Mouse (Mus musculus) kidney, adult 8-10 months (tissue): ENCODE results near the gene Zfp398.

Experiments
- DNase-seq, 2 experiments: peaks; one replicate each; pipeline ENCODE4 v3.0.0; 2022

Gene Zfp398

DNA sequence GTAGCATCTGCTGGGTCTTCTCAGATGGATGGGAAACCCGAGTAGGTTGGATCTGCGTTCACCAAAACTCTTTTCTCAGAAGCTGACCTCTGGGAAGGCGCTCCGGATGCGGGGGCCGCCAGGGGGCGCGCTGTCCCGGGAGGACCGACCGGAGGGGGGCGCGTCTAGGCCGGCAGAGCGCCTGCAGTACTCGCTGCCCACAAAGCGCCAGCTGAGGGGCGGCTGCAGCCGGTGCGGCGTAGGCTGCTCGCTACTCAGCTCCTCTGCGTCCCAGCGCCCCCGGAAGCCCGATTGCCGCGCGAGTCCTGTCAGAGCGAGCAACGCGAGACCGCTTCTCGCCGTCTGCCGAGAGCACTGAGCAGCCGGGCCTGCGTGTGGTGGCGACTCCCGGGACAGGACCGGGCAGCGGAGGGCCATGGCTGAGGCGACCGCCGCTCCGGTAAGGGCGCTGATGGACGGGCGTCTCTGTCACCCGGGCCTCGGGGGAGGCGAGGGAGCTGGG lies at the start of gene Zfp398:
Gene Zfp398, plus strand, starts transcription at position 180 of the 502 bp plus-strand sequence.
- DNase-seq: peak; percentile 93 to 94

DNA sequence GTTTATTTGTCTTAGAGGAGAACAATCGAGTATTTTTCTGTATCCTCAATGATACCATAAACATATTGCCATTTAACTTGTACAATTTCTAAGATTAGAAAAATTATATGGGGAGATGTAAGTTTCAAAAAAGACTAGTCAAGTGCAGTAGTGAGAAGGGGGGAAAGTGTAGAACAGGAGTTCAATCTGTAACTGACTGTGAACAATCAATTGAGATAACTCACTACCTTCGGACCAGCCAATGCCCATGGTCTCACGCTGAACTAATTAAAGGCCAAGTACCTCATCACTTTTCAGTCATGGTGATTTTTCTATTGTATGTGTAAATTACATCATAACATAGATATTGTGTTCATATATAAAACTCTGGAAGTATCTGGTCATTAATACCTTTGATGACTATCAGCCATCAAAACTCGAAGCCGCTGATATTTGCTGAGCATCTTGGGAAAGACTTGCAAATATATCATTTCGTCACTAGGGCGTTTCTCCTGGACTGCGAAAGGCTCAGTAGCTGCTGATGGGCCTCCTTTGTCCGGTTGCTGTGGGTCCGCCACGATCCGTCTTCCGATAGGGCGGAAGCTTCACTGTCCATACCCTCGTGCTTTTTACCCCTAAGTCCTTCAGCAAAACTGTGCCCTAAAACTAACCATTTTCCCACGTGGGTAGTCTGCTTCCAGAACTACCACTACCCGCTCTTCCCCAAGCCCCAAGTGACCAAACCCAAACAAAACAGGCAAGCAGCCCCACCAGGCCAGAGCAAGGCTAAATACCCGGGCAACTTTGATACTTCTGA lies 47.3 kb upstream of the Zfp398 start:
- peak; percentile 84 to 88 for DNase-seq

DNA sequence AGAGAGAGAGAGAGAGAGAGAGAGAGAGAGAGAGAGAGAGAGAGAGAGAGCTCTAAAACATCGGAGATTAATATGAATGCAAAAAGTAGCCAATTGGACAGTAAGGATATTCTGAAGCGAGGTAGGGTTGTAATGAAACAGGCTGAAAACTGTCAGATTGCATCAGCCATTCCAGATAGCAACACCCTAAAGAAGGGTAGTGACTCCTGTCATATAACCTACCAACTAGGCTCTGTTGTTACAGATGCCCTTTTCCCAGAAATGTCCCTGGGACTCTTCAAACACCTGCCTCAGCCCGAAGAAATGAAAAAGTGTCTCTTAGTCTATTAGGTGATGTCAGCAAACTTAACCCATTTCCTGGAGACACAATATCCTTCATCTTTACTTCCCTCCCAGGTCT lies 46.6 kb upstream of the Zfp398 start:
- no peak for DNase-seq

DNA sequence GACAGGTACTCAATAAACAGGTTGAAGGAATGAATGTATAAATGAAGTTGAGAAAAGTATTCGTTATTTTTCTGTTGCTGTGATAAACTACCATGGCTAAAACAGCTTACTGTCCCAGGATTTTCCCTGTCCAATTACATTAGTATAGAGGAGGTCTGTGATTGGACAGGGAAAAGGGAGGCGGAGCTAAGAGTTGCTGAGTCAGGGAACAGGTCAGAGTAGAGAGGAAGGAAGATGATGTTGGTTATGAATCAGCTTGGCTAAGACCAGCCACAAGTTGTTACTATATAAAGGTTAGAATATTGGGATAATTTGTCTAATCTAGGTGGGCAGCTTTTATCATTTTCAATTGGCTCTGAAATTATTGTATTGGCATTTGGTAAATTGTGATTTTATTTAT lies 44.7 kb upstream of the Zfp398 start:
- DNase-seq: peak in 1 of 2 experiments; percentile 44

DNA sequence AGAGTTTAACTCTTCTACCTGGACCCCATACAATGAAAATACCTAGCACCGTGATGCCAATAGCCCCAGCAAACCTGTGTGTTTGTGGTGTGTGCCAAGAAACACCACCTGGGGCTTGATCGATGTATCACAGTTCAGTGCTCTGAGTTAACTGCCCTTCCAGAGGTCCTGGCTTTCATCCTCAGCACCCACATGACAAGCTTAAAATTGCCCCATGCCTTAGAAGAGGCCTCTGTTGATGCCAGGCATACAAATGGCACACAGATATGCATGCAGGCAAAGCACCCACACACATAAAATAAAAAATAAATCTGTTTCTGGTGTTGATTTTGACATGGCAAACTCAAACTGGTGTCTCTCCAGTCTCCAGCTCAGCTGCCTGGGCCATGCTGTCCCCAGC lies 42.9 kb upstream of the Zfp398 start:
- DNase-seq: no peak

DNA sequence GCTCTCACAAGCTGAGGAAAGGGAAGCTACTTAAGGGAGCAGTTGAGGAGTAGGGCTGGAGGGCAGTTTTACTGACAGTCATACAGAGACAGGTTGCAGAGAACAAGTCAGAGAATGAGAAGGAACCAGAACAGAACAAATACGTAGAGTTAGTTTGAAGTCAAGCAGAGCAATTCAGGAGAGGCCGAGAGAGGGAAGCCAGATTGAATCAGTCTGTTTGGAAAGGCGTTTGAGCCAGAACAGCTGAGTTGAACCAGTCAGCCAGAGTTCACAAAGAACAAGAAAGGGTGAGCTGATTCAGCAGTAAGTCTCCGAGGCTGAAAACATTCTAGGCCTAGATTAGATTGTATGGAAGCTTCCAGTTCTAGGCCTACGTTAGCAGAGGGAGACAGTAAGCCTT lies 42.2 kb upstream of the Zfp398 start:
- DNase-seq: no peak

DNA sequence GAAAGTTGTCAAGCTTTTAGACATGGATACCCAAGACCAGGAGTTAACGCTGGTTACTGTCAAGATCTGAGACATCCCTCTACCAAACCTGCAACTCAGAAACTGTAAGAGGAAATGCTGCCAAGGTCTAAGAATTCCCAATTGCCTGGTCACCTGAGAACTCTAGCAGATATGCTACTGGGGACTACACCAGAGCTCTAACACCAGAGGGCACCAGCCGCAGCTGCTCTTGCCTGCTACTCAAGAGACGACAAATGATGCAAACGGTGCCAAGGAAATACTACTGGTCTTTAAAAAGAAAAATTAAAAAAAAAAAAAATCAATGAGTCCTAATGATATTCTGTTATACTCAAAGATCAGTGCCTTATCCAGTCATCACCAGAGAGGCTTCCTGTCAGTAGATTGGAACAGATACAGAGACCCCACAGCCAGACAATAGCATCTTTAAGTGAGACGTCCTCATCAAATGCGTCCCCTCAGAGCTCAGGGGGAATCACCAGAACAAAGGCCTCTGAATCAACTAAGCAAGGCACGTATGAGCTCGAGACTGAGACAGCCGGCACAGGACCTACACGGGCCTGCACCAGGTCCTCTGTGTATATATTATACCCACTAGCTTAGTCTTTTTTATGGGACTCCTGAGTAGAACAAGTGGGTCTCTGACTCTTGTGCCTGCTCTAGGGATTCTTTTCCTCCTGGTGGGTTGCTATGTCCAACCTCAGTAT lies 41.2 kb upstream of the Zfp398 start:
- DNase-seq: peak; percentile 40 to 55

DNA sequence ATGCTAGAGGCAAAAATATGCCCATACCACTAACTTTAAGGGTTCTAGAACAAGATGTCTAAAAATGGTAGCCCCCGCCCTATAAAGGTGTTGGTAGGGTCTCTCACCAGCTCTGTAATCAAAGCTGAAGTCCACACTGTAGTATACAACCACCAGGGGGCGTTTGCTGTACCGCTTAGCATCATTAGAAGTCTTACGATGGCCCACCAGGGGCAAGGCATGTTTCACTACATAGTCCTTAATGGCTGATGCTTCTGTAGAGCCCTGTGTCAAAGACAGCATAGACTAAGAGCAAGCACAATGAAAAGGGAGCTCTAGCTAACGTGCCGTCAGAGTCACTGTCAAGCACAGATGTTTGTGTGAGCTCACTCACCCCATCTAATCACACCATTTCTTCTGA lies 36.4 kb upstream of the Zfp398 start:
- DNase-seq: peak in 1 of 2 experiments; percentile 49

DNA sequence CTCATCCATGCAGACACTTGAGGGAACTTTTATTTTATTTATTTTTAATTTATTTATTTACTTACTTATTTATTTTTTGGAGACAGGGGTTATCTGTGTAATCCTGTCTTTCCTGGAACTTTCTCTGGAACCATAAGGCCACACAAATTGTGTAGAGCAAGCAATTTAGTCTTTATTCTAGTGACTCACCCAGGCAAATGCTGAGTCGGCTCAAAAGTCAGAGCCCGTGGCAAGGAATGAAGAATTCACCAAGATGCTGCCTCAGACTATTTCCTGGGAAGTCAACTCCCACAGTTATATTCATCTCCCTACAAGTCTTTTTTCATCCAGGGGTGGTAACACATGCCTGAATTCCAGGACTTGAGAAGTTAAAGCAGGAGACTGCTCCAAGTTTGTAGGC lies 29.9 kb upstream of the Zfp398 start:
- no peak for DNase-seq

DNA sequence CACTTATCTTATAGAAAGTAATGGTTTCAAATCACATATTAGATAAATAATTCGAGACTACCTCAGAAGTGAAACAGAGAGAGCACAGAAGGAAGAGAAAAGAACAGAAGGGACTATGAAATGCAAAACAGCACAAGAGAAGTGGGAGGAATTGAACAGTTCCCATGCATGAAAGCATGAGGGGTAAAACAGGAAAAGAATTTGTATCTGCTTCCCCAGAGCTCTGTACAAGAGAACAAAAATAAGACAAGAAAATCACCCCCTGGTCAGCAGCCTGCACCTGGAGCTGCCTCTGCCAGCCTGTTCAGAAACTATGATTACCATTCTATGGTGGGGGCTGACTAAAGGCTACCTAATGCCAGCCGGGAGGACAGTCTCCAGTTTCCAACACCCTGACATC lies 28.0 kb upstream of the Zfp398 start:
- no peak for DNase-seq

DNA sequence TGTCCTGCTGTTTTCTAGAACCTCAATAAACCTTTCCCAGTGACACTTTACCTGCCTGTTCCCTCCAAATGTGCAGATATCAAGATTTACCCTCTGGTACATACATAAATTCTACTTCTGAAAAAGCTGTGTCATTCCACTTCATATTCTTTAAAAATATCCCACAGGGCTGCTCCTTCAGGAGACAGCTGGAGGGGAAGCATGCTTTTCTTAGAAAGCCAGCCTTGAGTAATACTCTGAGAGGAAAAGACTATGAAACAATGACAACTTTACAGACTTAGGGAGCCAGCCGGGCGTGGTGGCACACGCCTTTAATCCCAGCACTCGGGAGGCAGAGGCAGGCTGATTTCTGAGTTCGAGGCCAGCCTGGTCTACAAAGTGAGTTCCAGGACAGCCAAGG lies 26.9 kb upstream of the Zfp398 start:
- DNase-seq: no peak

DNA sequence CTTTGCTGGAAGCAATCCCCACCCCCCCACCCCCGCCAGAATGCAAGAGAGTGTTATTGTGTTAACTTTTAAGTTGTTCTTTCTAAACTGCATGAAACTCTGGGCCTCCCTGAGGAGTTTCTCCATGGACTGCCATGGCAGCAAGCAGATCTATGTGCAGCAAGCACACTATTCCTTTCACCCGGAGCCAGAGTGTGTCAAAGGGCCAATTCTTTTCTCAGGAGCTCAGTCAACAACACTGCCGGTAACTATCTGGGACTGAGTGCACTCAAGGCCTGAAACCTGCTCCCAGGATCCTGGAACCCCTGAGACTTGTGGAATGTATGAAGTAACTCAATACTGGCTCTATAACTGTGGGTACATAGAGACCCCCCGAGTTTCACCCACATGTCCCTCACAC lies 26.4 kb upstream of the Zfp398 start:
- no peak for DNase-seq

DNA sequence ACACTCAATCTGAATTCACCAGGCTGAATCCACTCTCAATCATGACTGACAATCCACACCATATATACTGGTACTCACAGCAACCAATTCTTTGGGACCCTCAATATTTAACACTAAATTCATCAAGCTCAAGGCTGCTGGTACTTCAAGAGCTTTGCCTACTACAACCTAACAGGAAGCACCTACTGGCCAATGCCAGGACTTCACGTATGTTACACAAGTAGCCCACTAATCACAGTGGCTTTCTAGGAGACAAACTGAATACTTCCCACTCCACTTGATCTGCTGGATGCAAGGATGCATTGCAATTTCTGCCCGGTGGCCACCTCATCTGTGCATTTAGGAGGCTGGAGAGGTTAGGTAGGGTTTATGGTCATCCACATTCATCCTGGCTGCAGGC lies 25.3 kb upstream of the Zfp398 start:
- no peak for DNase-seq

DNA sequence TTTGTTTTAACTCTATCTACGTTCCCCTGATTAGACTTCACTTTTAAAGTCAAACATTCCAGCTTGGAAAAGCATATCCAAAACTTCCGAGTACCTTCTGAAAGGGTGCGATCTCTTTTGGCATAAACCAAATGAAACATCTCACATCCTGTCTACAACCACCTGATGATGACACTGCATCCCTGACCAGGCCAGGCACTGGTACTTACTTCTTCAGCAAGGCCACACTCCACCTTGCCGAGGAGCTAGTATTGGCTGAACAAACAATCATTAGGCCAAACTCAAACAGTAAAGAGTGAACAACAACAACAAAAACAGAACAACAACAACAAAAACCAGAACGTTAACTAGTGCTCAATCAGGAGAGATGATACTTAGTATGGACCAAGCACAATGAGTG lies 24.1 kb upstream of the Zfp398 start:
- no peak for DNase-seq

DNA sequence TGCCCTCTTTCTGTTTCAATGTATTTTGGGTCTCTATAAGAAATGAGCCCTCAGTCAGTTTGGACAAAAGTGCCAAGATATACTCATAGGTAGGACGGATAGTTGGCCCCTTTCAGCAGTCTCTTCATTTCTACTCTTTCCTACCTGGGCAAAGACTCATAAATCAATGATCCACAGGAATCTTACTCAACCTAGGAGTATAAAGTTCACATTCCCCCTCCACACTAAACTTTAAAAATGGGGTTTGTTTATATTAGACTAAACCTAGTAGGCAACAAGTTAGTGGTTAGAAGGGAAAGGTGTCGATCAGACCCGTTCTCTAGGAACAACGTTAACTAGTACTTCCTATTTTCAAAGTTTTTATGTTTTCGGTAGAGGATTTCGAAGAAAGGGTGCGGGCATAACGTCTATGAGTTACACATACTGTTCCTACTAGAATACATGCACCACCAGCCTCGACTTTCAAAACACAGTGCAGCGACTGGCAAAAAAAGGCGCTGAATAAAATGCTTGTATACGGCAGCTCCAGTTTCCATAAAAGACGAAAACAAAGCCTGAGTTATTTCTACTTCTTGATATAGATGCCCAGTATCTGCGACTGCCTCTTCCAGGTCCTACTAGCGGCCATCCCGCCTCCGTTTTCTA lies 23.1 kb upstream of the Zfp398 start:
- DNase-seq: peak in 1 of 2 experiments; percentile 31

DNA sequence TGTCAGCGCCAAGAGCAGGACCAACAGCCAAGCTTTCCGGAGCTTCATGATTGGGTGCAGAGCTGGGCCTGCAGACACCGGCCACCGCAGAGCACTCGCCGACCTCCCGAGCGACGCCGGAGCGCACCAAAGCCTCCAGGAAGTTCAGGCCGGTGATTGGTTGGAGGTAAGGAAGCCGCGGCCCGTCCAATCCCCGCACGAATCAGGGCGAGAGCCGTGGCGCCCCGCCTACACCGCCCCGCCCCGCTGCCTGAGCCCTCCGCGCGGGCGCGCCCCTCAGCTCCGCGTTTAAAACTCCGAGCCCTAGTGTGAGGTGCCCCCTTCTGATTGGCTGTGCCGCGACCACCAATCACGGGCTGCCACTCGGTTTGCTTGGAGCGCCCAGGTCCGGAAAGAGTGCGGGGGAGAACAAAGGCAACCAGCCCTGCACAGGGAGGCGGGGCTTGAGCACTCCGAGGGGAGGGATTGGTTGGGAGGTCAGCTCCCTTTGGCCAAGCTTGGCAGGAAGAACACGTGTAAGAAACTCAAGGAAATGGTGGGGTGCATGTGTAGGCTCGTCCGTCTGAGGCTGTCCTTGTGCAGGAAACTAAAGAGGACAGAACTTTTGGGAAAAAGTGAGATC lies 22.1 kb upstream of the Zfp398 start, which contains the start of gene Pdia4:
Gene Pdia4, minus strand, starts transcription at position 174 of the 622 bp plus-strand sequence.
- DNase-seq: peak; percentile 99

DNA sequence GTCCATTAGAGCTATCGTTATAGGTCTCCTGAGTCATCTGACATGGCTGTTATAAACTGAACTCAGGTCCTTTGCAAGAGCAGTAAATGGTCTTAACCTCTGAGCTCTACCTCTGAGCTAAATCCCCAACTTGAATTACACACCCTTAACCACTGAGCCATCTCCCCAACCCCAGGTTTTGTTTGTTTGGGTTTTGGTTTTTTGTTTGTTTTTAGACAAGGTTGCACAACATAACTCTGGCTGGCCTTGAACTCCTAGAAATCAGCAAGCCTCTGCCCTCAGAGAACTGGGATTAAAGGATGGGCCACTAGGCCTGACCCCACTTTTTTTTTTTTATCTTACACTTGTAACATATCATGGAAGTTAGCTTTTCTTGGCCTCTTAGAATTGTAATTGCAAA lies 19.3 kb upstream of the Zfp398 start:
- no peak for DNase-seq

DNA sequence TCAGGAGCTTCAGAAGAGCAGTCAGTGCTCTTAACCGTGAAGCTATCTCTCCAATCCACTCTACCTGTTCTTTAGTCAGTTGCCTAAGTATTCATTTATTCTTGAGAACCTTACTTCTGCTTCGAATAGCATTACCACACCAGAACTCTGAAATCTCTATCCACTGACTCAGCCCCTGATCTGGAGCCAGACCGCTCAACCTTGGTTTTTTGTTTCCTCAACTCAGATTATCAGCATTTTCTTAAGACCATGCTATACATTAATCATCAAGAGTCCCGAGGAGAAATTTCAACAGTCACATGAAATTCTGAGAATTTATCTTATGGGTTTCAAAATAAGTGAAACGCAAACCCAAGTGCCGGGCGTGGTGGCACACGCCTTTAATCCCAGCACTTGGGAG lies 16.7 kb upstream of the Zfp398 start:
- DNase-seq: no peak

DNA sequence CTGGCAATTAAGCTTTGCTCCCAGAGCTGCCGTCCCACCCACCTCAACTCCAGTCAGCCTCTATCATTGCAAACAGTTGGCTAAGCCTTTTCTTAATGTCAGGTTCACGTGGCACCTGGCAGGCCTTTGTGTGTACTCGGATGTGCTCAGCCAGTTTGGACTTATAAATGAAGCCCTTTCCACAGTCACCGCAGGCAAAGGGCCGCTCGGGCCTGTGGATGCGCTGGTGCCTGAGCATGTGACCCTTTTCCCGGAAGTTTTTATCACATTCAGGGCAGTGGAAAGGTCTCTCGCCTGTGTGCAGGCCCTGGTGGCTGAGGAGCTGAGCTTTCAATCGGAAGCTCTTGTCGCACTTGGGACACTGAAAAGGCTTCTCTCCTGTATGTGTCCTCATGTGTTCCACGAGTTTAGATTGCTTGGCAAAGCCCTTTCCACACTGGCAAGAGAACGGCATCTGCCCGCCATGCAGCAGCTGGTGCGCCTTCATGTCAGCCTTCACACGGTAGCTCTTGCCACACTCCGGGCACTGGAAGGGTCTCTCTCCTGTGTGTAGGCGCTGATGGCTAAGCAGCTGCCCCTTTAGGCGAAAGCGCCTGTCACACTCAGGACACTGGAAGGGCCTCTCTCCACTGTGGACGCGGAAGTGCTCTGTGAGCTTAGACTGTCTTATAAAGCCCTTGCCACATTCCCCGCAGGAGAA lies 15.7 kb upstream of the Zfp398 start:
- no peak for DNase-seq

DNA sequence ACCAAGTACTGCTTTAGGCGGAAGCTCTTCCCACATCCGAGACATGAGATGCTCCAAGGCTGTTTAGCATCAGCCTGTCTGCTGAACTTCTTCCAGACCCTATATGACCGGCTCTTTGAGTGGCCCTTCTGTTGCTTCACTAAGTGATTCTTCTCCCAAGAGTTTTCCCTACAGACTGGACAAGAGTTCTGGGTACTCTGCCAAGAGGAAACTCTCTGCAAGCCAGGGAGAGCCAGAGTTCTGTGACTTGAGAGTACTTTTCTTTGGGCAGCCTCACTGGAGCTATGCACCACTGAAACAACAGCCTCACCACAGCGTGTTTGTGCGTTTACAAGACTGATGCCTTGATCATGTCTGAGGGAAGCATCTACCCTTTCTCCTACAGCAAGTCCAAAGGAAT lies 14.2 kb upstream of the Zfp398 start:
- no peak for DNase-seq

DNA sequence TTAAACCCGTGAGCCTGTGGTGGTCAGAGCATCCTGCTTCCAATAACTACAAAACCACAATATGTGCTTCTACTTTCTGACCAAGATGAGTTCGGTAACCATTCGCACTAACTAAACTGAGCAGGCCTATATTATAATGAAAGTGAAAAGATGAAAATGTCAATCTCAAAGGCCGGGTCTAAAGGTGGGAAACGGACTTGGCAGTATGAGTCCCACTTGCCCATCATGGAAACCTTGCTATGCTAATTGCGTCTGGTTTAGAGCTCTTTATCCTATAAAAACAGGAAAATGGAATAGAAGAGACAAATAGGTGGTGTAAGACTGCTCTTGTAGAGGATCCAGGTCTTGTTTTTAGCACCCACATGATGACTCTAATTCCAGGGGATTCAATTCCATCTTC lies 13.7 kb upstream of the Zfp398 start:
- no peak for DNase-seq

DNA sequence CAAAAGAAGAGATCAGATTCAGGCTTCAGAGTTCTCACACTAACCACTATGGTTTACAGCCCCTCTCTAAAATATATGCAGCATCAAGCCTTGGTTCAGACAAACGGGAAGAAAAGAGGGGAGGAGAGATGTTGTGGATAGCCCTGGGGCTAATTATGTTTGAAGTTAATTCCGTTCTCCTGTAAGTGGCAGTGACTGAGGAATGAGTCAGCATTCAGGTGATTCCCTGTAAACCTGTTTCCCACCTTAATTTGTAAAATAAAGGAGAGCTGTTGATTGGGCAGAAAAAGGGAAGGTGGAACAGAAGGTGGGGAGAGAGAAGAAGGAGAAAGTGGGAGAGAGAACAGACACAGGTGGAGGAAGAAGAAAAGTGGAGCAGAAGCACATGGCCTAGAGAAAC lies 11.2 kb upstream of the Zfp398 start:
- no peak for DNase-seq

DNA sequence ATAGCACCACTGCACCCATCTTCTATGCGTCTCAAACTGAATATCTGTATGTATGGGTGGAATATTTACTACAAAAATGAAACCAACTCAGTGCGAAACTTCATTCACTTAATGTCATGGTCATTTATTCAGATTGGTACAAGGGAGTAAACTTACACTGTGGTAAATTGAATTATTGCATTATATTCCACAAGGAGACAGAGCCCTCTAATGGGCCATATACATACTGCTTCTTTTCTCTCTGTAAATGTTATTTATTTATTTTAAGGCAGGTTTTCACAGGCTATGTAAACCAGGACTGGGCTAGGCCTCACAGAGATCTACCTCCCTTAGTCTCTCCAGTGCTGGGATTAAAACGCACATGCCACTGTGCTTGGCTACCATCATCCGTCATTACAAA lies 8.0 kb upstream of the Zfp398 start:
- no peak for DNase-seq
